In the genomic region with DNA sequence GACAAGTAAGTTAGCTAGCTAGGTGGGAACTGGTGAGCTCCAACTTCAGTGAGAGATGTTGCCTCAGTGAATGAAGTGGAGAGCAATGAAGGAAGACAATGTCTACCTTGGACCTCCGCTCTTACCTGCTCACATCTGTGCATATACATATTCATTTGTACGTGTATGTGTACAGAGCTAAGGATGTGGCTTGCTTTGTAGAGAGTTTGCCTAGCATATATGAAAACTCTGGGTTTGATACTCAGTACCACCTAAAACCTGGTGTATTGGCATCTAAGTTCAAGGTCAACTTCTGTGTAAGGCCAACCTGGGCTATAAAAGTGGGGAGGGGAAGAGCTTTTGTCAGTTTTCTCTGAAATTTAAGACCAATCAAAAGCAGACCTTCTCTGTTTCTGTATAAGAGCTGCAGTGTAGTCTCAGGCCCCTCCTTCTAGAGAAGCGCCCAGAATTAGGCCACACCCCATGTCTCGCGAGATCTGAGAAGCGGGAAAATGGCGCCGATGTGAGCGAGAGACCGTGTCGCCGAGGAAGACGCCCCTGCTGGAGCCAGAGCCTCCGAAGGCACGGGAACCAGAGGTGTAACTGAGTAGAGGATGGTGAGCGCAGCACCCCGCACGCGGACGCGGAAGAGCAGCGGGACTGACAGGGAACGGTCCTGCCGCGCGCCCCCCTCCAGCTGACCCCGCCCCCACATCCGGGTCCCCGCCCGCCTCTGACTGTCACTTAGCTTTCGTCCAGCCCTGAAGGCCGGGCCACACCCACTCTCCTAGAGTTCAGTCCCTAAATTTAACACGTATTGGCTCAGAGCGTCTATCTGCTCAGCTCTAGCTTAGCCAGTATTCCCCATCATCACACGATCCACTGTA, we compare ENCODE assay signal across 8 mouse cellular contexts. TPM values are rescaled to one million over a fixed set of nuclear protein-coding genes. Genes with fewer than 3 reads are reported as not detected.
DNase-seq lines count a peak whose midpoint lies in the region; ATAC-seq lines count a peak whose summit lies in the region.

A gene (plus strand): TSS at position 470 of the 866 bp plus-strand sequence.

- no peaks in the 10 kb centered on the region for H3K27me3 ChIP-seq in heart, embryonic 14.5 days (ENCODE audit: control insufficient read depth, insufficient read depth, low read length)
- H3K27me3 ChIP-seq in liver, embryonic 13.5 days, result no peaks in the 10 kb centered on the region
- H3K27me3 ChIP-seq in stomach, embryonic 16.5 days (ENCODE audit: control insufficient read depth, insufficient read depth, low read length), result no peaks in the 10 kb centered on the region

- peak within 1 kb of the TSS; percentile 99 for H3K27ac ChIP-seq in brown adipose tissue, adult 24 weeks (replicated peaks; ENCODE audit: low read depth, low read length)
- peak within 1 kb of the TSS; percentile 96 to 98 for H3K27ac ChIP-seq in heart, embryonic 14.5 days (replicated peaks in 1 of 2; ENCODE audit: control insufficient read depth in 1 of 2, insufficient read depth in 1 of 2, low read depth in 2 of 2, low read length in 2 of 2)
- peak within 1 kb of the TSS; percentile 95 for H3K27ac ChIP-seq in liver, embryonic 13.5 days
- H3K27ac ChIP-seq in stomach, embryonic 16.5 days (ENCODE audit: low read length), result peak within 1 kb of the TSS; percentile 100

- peak within 1 kb of the TSS; percentile 82 for H3K4me2 ChIP-seq in heart, embryonic 14.5 days (ENCODE audit: low read length)
- peak within 1 kb of the TSS; percentile 91 for H3K4me2 ChIP-seq in liver, embryonic 13.5 days
- H3K4me2 ChIP-seq in stomach, embryonic 16.5 days (ENCODE audit: low read depth, low read length), result peak within 1 kb of the TSS; percentile 80

- WGBS in heart, embryonic 14.5 days, result 3% methylated on average over 27 of the region's 35 CpGs
- 2% methylated on average over 35 of the region's 35 CpGs for WGBS in liver, embryonic 13.5 days (ENCODE audit: insufficient replicate concordance)
- WGBS in stomach, embryonic 16.5 days, result 3% methylated on average over 35 of the region's 35 CpGs

- peak; percentile 97 for DNase-seq in CD4-positive, CD25-positive, alpha-beta regulatory T cell, adult 2 months (ENCODE audit: low read depth, low spot score)
- peak; percentile 83 for DNase-seq in fibroblast of lung, adult 2 months (ENCODE audit: low read depth)
- DNase-seq in kidney, postnatal 14 days, result peak; percentile 94
- peak; percentile 91 for DNase-seq in liver, embryonic 13.5 days
- DNase-seq in neural tube, embryonic 10.5 days (ENCODE audit: extremely low spot score, low spot score), result peak; percentile 90

- H3K9me3 ChIP-seq in heart, embryonic 14.5 days (ENCODE audit: control insufficient read depth, low read length), result no peaks in the 10 kb centered on the region
- no peaks in the 10 kb centered on the region for H3K9me3 ChIP-seq in liver, embryonic 13.5 days (replicated peaks)
- no peaks in the 10 kb centered on the region for H3K9me3 ChIP-seq in stomach, embryonic 16.5 days (replicated peaks; ENCODE audit: control insufficient read depth, low read length)

- peak within 1 kb of the TSS; percentile 88 for H3K9ac ChIP-seq in heart, embryonic 14.5 days (ENCODE audit: low read length)
- peak within 1 kb of the TSS; percentile 78 for H3K9ac ChIP-seq in liver, embryonic 13.5 days
- peak within 1 kb of the TSS; percentile 92 for H3K9ac ChIP-seq in stomach, embryonic 16.5 days (ENCODE audit: low read length)

- peaks cover 22% of the 10 kb centered on the region for H3K36me3 ChIP-seq in heart, embryonic 14.5 days (ENCODE audit: control insufficient read depth, insufficient read depth, low read length)
- peaks cover 22% of the 10 kb centered on the region for H3K36me3 ChIP-seq in liver, embryonic 13.5 days
- 0 out of 2 replicates have a peak, but pooled peaks cover 5% of the 10 kb centered on the region for H3K36me3 ChIP-seq in stomach, embryonic 16.5 days (ENCODE audit: control insufficient read depth, insufficient read depth, low read length)

- ATAC-seq in heart, embryonic 14.5 days (ENCODE audit: insufficient number of reproducible peaks, insufficient read depth, low FRiP score, low read depth), result peak; percentile 93
- peak; percentile 98 for ATAC-seq in liver, embryonic 13.5 days (ENCODE audit: low read depth)
- peak; percentile 96 for ATAC-seq in stomach, embryonic 16.5 days (ENCODE audit: insufficient read depth, low FRiP score)

- 0 out of 2 replicates have a peak, but pooled peaks cover 4% of the 10 kb centered on the region for H3K4me1 ChIP-seq in brown adipose tissue, adult 24 weeks (ENCODE audit: control insufficient read depth, insufficient read depth, insufficient read length, low read length)
- H3K4me1 ChIP-seq in heart, embryonic 14.5 days (ENCODE audit: control insufficient read depth in 2 of 2, insufficient read depth in 2 of 2, low read length in 2 of 2), result peaks cover 11 to 15% of the 10 kb centered on the region in 2 experiments
- H3K4me1 ChIP-seq in liver, embryonic 13.5 days (replicated peaks), result peaks cover 33% of the 10 kb centered on the region
- peaks cover 20% of the 10 kb centered on the region for H3K4me1 ChIP-seq in stomach, embryonic 16.5 days (ENCODE audit: control insufficient read depth, insufficient read depth, low read length)

- peak within 1 kb of the TSS; percentile 88 for H3K4me3 ChIP-seq in brown adipose tissue, adult 24 weeks (ENCODE audit: insufficient read depth, low read depth, low read length)
- peak within 1 kb of the TSS; percentile 70 for H3K4me3 ChIP-seq in heart, embryonic 14.5 days (ENCODE audit: control insufficient read depth in 1 of 2, insufficient read depth in 1 of 2, low read depth in 1 of 2, low read length in 2 of 2)
- peak within 1 kb of the TSS; percentile 70 for H3K4me3 ChIP-seq in liver, embryonic 13.5 days (replicated peaks)
- H3K4me3 ChIP-seq in stomach, embryonic 16.5 days (replicated peaks; ENCODE audit: low read length), result peak within 1 kb of the TSS; percentile 80

RNA-seq across cellular contexts. Expression of the gene that starts here (rescaled TPM):
- polyA plus RNA-seq in brown adipose tissue, adult 24 weeks (2012; ENCODE audit: insufficient read depth, insufficient read length, missing spikeins), result 13.6 and 15.9 TPM in 2 replicates
- 48.4 and 51.5 TPM in 2 replicates for polyA plus RNA-seq in heart, embryonic 14.5 days (2014; fragmentation: Nextera tagmentation; extraction: Ambion mirVana)
- 22.2 and 24.2 TPM in 2 replicates for polyA plus RNA-seq in liver, embryonic 13.5 days (2015; fragmentation: Nextera tagmentation; extraction: Ambion mirVana)
- 32.7 and 45.7 TPM in 2 replicates for polyA plus RNA-seq in stomach, embryonic 16.5 days (2015; fragmentation: Nextera tagmentation; extraction: Ambion mirVana)

Comparison
In these comparisons a context has a peak if more than half of its experiments do, and no peak if none do; other contexts are left out.
1. Peak in every context shown above with its lines: DNase-seq, ATAC-seq, H3K4me3 ChIP-seq and H3K27ac ChIP-seq.